Mouse (Mus musculus): Measurements from ENCODE around the gene Ren1. TPM values are rescaled to one million over a fixed set of nuclear protein-coding genes. Genes with fewer than 3 reads are reported as not detected.
A peak's percentile ranks its signal among the peaks of the same experiment; 100 is the strongest.

Gene Ren1
- polyA plus RNA-seq, 2 experiments from 2014 or later = not detected

DNA sequence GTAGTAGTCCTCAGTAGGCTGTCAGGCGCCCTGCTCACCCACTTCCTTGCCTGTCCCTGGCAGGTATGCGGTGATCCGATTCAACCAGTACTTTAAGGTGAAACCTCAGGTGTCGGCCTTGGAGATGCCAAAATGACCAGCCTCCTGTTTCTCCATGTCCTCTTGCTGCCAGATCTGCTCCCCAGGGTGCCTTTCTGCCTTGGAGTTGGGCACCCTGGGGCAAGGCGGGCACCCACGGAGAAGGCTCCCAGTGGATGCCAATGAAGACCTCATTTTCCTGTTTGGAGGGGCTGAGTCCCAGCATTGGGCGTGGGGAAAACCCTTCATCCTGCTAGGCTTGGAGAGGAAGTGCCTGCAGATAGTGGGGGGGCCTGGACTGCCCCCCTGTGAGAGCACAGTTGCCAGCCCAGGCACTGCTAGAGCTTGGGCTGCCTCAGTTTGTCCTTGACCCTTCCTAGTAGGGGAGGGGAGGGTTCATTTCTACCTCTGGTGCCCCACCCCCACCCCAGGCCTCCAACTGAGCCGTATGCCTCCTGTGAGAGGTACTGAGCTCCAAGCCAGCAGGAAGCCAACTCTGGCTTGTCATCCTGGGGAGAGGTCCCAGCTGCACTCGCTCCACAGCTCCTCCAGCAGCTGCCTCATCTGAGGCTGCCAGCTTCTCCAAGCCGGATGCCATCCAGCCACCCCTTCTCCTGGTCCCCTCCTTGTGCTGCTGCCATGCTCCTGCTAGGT is 29.1 kb downstream of the Ren1 start:
- ATAC-seq = no peak

DNA sequence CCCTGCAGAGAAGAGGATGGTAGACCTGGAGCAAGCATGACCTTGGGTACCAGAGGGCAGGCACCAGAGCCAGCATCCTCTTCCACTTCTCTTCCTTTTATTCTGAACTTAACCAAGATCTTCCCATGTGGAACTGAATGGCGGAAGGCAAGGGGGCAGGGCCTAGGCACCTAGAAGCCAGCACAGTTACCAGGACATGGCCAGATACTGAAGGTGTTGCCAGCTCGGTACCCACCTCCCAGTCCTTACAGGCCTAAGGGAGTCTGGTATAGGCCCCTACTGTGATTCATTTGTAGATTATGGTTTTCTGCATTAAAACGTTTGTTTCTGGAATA is 29.6 kb downstream of the Ren1 start:
- no peak for ATAC-seq

DNA sequence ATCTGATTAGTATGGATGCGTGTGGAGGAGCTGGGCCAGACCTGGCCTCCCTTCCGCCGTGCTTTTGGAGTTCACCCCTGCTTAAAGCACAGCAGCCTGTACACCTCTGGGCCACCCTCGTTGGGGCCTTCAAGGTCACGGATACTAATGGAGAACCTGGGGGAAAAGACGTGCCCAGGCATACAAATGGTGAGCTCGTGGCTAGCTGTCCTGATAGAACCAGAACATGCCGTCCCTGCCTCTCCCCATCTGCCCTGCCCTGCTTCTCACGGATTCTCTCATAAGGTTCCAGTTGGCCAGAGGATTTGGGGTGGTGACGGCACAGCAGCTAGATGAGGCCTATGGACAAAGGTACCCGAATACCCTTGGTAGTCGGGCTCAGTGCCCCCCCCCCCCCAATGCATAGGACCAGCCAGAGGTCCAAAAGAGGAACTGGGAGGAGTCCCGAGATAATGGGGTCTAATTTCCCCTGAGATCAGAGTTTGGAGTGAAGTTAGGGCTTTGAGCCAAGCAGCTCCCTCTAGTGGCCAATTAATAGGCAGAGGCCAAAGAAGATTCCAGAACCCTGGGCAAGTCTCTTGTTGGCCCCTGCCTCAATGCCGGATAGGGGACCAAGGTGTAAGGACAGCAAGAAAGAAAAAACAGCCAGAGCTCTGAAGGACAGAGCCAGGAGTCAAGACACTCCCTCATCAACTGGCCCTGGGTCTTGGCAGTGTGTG is 30.2 kb downstream of the Ren1 start:
- no peak for ATAC-seq

GRCm38 (mm10) chr1:133382008-133382407 is 31.7 kb downstream of the Ren1 start:
- no peak for ATAC-seq

DNA sequence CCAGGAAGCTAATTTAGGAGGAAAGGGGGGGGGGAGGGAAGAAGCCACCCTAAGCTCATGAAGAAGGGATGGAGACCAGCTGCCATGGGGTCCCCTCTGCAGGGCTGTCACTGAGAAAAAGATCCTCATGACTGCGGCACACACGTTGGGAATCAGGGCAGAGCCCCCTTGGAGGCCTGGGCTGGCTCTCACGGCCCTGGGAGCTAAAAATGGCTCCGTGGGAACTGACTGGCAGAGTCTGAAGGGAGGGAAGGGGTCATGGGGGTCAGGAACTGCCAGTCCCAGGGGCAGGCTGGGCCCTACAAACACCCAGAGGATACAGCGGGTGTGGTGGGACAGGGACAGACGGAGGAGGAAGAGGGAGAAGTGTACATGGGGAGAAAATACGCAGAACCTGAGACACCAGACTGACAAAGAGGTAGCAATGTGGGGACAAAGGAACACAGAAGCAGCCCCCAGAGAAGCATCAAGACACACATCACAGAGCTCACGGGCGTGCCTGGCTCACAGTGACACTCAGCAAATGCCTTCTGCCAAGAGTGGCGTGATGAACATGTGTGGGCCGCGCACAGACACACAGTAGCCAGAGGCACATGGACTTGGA is 32.3 kb downstream of the Ren1 start:
- no peak for ATAC-seq

DNA sequence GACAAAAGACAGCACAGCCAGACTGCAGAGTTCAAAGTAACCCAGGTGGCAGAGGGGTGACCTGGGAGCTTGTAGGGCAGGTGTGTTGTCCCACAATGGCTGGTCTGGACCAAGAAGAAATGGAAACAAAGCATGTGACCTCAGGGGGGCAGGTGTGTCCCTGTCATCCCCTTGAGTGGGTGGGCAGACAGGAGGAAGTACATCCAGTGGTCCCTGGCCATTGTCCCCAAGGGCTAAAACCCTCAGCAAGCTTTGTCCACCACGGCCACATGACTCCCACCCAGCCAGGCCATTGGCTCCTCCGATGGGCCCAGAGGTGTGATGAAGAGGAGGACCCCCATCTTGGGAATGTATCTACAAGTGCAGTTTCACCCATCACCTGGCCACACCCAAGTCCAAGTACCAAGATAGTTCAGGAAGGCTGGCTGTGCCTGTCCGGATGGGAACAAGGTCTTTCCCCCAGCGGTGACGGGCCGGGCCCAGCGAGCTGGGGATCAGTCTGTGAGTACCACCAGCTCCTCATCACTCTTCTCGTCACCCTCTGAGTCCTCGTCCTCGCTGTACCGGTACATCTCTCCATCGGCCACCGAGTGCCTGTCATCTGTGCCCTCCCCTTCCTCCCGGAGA is 33.0 kb downstream of the Ren1 start:
- ATAC-seq = no peak

DNA sequence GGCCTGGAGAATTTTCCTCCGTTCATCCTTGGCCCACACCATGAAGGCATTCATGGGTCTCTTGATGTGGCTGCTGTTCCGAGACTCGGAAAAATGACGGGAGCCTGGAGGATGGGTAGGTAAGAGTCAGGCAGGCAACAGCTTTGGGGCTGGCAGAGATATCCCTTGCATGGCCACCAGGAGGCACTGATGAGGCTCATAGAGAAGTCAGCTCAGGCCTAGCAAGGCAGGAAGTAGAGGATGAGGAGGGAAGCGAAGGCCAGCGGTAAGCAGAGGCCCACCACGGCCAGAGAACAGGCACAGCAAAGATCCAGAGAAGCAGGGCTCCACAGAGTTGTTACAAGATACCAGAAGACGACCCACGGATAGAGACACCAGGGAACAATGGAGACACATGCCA is 35.2 kb downstream of the Ren1 start:
- peak; percentile 79 for ATAC-seq

GRCm38 (mm10) chr1:133386209-133386608 is 35.9 kb downstream of the Ren1 start:
- no peak for ATAC-seq

DNA sequence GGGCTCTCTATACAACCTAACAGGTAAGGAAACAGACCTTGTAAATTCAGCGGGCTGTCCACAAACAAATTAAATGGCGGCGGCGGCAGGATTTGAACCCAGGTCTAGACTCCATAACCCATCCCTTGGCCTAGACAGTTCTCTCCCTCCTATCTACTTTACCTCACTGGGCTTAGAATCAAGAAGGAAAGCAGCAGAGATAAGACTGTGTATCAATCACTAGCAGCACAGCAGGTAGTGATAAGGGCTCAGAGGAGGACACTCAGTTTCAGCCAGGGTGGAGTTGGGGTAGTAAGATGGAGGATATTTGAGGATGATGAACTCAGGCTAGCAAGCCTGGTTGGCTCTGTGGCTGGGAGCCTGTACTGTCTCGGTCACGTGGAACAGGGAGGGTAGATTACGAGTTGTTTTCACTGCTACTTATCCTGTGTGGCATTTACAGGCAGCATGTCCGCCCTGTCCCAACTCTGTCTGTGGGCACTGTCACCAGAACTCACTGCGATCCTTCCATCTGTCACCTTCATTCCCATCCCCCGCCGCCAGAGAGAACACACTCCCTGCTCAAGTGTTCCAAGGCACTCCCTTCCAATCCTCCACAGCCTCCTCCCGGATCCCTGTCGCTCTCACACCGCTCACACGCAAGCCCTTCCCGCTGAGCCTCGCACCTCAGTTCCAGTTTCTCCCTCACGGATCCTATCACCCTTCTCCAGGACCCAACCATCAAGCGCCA is 37.4 kb downstream of the Ren1 start:
- ATAC-seq = no peak

- ATAC-seq = no peak
Measured at GRCm38 (mm10) chr1:133394702-133395101, 44.4 kb downstream of the Ren1 start.

GRCm38 (mm10) chr1:133396693-133397092 is 46.4 kb downstream of the Ren1 start:
- no peak for ATAC-seq

GRCm38 (mm10) chr1:133397094-133397482 is 46.8 kb downstream of the Ren1 start:
- ATAC-seq = no peak

- ATAC-seq = no peak
Measured at GRCm38 (mm10) chr1:133397483-133398237, 47.4 kb downstream of the Ren1 start.

- ATAC-seq = no peak
Measured at GRCm38 (mm10) chr1:133400014-133400725, 49.9 kb downstream of the Ren1 start.

DNA sequence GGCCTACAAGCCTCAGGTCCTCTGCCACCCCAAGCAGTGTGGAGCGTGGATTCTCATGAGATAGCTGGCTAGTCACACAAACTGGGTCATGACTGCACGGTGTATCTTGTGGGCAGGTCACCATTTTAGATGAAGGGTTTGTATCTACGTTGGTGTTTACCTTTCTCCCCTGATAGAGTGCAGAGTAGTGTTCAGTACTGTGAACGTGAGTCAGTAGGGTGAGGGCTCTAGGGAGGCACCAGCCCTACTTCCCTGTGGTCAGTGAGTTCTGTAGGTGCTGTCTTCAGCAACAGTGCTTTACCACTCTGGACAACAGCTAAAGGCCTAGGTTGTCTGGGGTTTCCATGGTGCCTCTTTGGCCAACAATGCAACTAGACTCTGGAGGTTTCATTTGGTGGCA is 53.7 kb downstream of the Ren1 start:
- no peak for ATAC-seq

DNA sequence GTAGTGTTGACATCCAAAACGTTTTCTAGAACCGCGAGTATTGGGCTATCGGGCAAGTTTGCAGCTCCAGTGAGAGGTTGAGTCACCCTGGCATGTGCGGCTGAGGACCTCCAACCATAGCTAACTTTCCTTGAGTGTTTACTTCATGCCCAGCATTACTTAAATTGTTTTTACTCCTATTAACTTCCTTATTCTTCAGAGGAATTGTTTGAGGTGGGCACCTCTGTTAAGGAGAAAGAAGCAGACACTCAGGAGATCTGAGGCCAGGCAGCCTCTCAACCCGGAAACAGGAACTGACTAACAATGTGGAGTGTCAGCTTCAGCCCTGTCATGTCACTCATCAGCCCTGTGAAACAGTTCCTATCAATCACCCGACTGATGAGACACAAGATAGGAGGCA is 56.3 kb downstream of the Ren1 start:
- no peak for ATAC-seq

DNA sequence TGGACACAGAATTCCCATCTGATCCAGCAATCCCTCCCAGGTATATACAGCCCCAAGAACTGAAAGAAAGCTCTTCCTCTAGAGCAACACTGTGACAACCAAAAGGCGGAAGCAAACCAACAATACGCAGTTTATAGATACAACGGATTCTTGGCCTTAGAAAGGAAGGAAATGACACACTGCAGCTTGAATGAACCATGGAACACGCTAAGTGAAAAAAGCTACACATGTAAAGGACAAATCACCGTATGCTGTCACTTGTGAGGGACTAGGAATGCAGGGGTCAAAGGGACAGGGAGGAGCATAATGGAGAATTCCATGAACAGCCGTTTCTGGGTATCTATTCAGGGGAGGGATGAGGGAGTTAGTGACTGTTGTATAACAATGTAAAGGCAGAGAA is 57.1 kb downstream of the Ren1 start:
- ATAC-seq = no peak

- no peak for ATAC-seq
Measured at GRCm38 (mm10) chr1:133408321-133408720, 58.0 kb downstream of the Ren1 start.

GRCm38 (mm10) chr1:133408880-133409516 is 58.7 kb downstream of the Ren1 start:
- ATAC-seq = no peak

- ATAC-seq = no peak
Measured at GRCm38 (mm10) chr1:133409786-133410185, 59.5 kb downstream of the Ren1 start.

Data from CD4-positive, CD25-positive, alpha-beta regulatory T cell, adult 4 months (primary cell).